Mouse (Mus musculus): ENCODE results near the gene Hivep3. TPM values are rescaled to one million over a fixed set of nuclear protein-coding genes. Genes with fewer than 3 reads are reported as not detected.

Hivep3 gene
- total and polyA plus RNA-seq, 3 experiments = 14.4 to 32.3 (median 21.2) TPM

DNA sequence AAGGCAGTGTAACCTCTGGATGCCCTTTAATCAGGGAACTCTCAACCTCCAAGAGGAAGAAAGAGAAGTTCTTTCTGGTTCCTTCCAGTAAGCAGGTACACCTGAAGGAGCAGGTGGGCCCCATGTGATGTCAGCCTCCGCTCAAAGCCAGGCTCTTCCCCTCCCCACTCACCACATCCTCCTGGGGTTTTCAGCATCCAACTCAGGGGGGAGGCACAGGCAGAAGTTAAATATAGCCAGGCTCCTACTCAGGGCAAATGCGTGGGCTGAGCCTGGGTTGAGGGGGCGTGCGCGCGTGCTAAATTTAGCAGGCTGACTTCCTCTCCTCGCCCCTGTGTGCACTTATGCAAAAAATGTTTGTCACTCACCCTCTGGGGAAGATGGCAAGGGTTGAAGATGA lies 225.7 kb downstream of the Hivep3 start:
- H3K36me3 ChIP-seq (replicated peaks in 1 of 2; ENCODE audit: control insufficient read depth in 1 of 2, insufficient read depth in 1 of 2, low read length in 1 of 2) = no peaks in the 10 kb centered on the region
- in situ Hi-C loops (cut with MboI; ENCODE audit: low pct_ligation_motif_present, low pct_unique_long_range_greater_than_20kb, low sequenced_read_pairs) (loop anchor here (5.0 kb wide), 1 partner anchor 37 kb away; no protein-coding TSS in a partner anchor), dilution Hi-C loops (cut with MboI; ENCODE audit: extremely low pct_ligation_motif_present, extremely low pct_unique_long_range_greater_than_20kb, low sequenced_read_pairs) (no loop called here)
- no peaks in the 10 kb centered on the region for H3K27me3 ChIP-seq (replicated peaks)
- H3K9me3 ChIP-seq (replicated peaks; ENCODE audit: low read length) = no peaks in the 10 kb centered on the region
- peak overlapping the region; percentile 14; the same call in 1 of the 2 replicates for H3K4me2 ChIP-seq (ENCODE audit: insufficient read depth, low read depth, poor library complexity, severe bottlenecking)
- no peak overlapping the region for H3K4me3 ChIP-seq (replicated peaks in 1 of 3; ENCODE audit: low read depth in 2 of 3, low read length in 2 of 3, poor library complexity in 1 of 3)
- no peak overlapping the region for H3K9ac ChIP-seq (ENCODE audit: insufficient read depth, low read depth)
- DNase-seq (ENCODE audit: extremely low read depth) = peak; percentile 98
- H3K27ac ChIP-seq (ENCODE audit: insufficient read depth, low read depth) = peak overlapping the region; percentile 93
- no peaks in the 10 kb centered on the region for H3K79me2 ChIP-seq (replicated peaks; ENCODE audit: control insufficient read depth, extremely low read depth, insufficient read depth, poor library complexity, severe bottlenecking)
- TF ChIP-seq ZNF384 (IDR thresholded peaks at IDR 0.05; ENCODE audit: low read depth, low read length) = no peak
- no peak for TF ChIP-seq TBP (conservative IDR thresholded peaks at IDR 0.05; ENCODE audit: low read depth, low read length)
- TF ChIP-seq IRF4 (IDR thresholded peaks at IDR 0.05; ENCODE audit: low read depth, low read length) = peak; percentile 85
- no peak for TF ChIP-seq ZC3H11A (IDR thresholded peaks at IDR 0.05; ENCODE audit: low read depth, low read length)
- TF ChIP-seq HCFC1 (IDR thresholded peaks at IDR 0.05; ENCODE audit: low read depth, low read length) = 0 out of 2 replicates have a peak, but pooled peaks have one; percentile 34
- TF ChIP-seq EP300 (IDR thresholded peaks at IDR 0.05; ENCODE audit: low read length) = peak; percentile 93
- peak; percentile 62 for TF ChIP-seq NRF1 (IDR thresholded peaks at IDR 0.05; ENCODE audit: low read depth, low read length)
- TF ChIP-seq RCOR1 (conservative IDR thresholded peaks at IDR 0.05; ENCODE audit: low read depth, low read length) = peak; percentile 51
- TF ChIP-seq MEF2A (IDR thresholded peaks at IDR 0.05; ENCODE audit: borderline replicate concordance, low read depth, low read length) = peak; percentile 100
- peak; percentile 59; the same call in 1 of the 2 replicates for TF ChIP-seq JUND (conservative IDR thresholded peaks at IDR 0.05; ENCODE audit: low read depth, low read length)
- peak; percentile 75 for TF ChIP-seq SIN3A (IDR thresholded peaks at IDR 0.05; ENCODE audit: low read length)
- no peak for TF ChIP-seq CHD1 (IDR thresholded peaks at IDR 0.05; ENCODE audit: low read depth, low read length)
- TF ChIP-seq ELF1 (IDR thresholded peaks at IDR 0.05; ENCODE audit: low read depth, low read length) = peak; percentile 42; the same call in 1 of the 2 replicates
- peak; percentile 91 for TF ChIP-seq CHD2 (IDR thresholded peaks at IDR 0.05; ENCODE audit: low read length)
- peak; percentile 18; the same call in 1 of the 2 replicates for TF ChIP-seq USF1 (IDR thresholded peaks at IDR 0.05; ENCODE audit: low read depth, low read length)
- TF ChIP-seq POLR2AphosphoS2 (IDR thresholded peaks at IDR 0.05; ENCODE audit: low read depth, low read length) = no peak
- no peak; the same call in none of the 2 replicates for TF ChIP-seq MYC (IDR thresholded peaks at IDR 0.05; ENCODE audit: low read depth, low read length)
- peak; percentile 49 for TF ChIP-seq MAX (IDR thresholded peaks at IDR 0.05; ENCODE audit: low read length)
- TF ChIP-seq E2F4 (IDR thresholded peaks at IDR 0.05; ENCODE audit: insufficient replicate concordance, low read depth, low read length) = no peak
- no peak; the same call in 1 of the 2 replicates for TF ChIP-seq POLR2A (IDR thresholded peaks at IDR 0.05; ENCODE audit: low read depth, low read length)
- TF ChIP-seq PAX5 (IDR thresholded peaks at IDR 0.05; ENCODE audit: low read length) = no peak
- TF ChIP-seq NELFE (IDR thresholded peaks at IDR 0.05; ENCODE audit: low read depth, low read length) = no peak
- peak; percentile 97 for TF ChIP-seq ETS1 (conservative IDR thresholded peaks at IDR 0.05; ENCODE audit: low read depth, low read length)
- peak; percentile 42 for TF ChIP-seq SMC3 (IDR thresholded peaks at IDR 0.05; ENCODE audit: low read depth, low read length)
- TF ChIP-seq MAFK (IDR thresholded peaks at IDR 0.05; ENCODE audit: insufficient replicate concordance, low read length) = peak; percentile 36; the same call in 1 of the 2 replicates
- TF ChIP-seq BHLHE40 (IDR thresholded peaks at IDR 0.05; ENCODE audit: low read depth, low read length) = peak; percentile 97
- TF ChIP-seq KAT2A (IDR thresholded peaks at IDR 0.05; ENCODE audit: insufficient replicate concordance, low read length) = no peak
- peak; percentile 64 for TF ChIP-seq MXI1 (IDR thresholded peaks at IDR 0.05; ENCODE audit: low read depth, low read length)
- TF ChIP-seq RAD21 (IDR thresholded peaks at IDR 0.05; ENCODE audit: low read depth, low read length) = no peak; the same call in 1 of the 2 replicates
- no peak for TF ChIP-seq USF2 (conservative IDR thresholded peaks at IDR 0.05; ENCODE audit: low read depth, low read length)
- TF ChIP-seq TCF12 (IDR thresholded peaks at IDR 0.05; ENCODE audit: low read depth, low read length) = peak; percentile 99
- TF ChIP-seq CTCF (conservative IDR thresholded peaks at IDR 0.05 in 1 of 2, IDR thresholded peaks at IDR 0.05 in 1 of 2; ENCODE audit: low read depth in 2 of 2, low read length in 2 of 2) = no peak
- no peak for TF ChIP-seq GABPA (IDR thresholded peaks at IDR 0.05; ENCODE audit: insufficient replicate concordance, low read depth, low read length)
- TF ChIP-seq MAZ (IDR thresholded peaks at IDR 0.05; ENCODE audit: low read depth, low read length) = peak; percentile 92
- TF ChIP-seq JUN (IDR thresholded peaks at IDR 0.05; ENCODE audit: insufficient read depth, low read depth, low read length) = peak; percentile 60
- TF ChIP-seq ZMIZ1 (IDR thresholded peaks at IDR 0.05; ENCODE audit: low read depth, low read length) = no peak
- no peak for TF ChIP-seq UBTF (IDR thresholded peaks at IDR 0.05; ENCODE audit: low read depth, low read length)
- TF ChIP-seq ZKSCAN1 (IDR thresholded peaks at IDR 0.05; ENCODE audit: borderline replicate concordance, low read depth, low read length) = no peak
- peaks cover 72 to 85% of the 10 kb centered on the region in 2 experiments for H3K4me1 ChIP-seq (ENCODE audit: control insufficient read depth in 1 of 2, insufficient read depth in 2 of 2)
